Mouse (Mus musculus): ENCODE data around the gene Dnah12.
A peak's percentile ranks its signal among the peaks of the same experiment; 100 is the strongest.
"Not testable (repeated sequence)": the region's sequence is repeated elsewhere in the genome, so short reads cannot be mapped to it uniquely, and the experiment has no call there.

Dnah12 gene

GRCm38 (mm10) chr14:26719696-26720095 lies 26.6 kb downstream of the Dnah12 start:
- not testable (repeated sequence) for DNase-seq (ENCODE audit: low spot score)

- DNase-seq (ENCODE audit: low spot score), result no peak
Observed at GRCm38 (mm10) chr14:26724898-26725297, 31.8 kb downstream of the Dnah12 start.

DNA sequence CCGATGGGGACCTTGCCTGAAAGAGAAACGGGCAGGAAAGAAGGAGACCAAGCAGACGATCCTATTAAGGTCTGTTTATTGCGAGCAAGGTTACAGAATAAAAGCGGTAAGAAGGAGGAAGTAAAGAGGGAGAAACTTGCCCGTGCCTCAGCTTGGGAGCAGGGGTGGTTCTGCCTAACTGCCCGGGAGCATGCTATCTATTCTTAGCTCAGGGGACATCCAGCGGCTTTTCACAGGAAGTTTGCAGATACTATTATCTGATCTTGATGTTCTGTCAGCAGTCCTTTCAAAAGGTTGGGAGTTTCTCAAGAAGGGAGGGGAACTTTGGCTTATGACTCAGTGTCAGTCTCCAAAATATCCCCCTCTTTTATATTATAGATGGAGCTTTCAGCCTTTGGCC lies 65.5 kb downstream of the Dnah12 start:
- no peak for DNase-seq (ENCODE audit: low spot score)

GRCm38 (mm10) chr14:26764827-26765226 lies 71.8 kb downstream of the Dnah12 start:
- DNase-seq (ENCODE audit: low spot score), result no peak

DNA sequence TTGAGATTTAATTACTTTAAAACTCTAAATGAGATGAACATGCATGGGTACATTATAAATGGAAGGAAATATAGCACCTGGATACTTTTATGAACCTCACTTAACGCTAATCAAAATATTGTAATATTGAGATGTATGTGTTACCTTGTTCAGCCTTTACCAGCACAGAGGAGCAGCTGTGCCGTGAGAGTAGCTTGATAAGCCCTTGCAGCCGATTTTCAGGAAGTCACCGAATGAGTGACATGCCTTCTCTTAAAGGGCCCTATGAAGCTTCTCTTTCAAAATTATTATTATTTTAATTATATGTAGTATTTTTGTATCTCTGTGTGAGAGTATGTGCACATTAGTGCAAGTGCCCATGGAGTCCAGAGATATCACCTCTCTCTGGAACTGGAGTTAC lies 75.1 kb downstream of the Dnah12 start:
- DNase-seq (ENCODE audit: low spot score), result no peak

DNA sequence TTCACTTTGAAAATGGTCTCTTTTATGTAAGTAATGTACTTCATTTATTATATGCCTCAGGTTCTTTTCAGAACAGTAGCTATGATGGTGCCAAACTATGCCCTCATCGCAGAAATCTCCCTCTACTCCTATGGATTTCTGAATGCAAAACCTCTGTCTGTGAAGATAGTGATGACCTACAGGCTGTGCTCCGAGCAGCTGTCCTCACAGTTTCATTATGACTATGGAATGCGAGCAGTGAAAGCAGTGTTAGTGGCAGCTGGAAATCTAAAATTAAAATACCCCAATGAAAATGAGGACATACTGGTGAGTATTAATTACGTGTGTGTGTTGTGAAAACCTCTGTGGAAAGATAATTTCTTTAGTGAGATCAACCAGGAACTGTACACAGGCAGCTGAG lies 80.5 kb downstream of the Dnah12 start:
- DNase-seq (ENCODE audit: low spot score), result no peak

DNA sequence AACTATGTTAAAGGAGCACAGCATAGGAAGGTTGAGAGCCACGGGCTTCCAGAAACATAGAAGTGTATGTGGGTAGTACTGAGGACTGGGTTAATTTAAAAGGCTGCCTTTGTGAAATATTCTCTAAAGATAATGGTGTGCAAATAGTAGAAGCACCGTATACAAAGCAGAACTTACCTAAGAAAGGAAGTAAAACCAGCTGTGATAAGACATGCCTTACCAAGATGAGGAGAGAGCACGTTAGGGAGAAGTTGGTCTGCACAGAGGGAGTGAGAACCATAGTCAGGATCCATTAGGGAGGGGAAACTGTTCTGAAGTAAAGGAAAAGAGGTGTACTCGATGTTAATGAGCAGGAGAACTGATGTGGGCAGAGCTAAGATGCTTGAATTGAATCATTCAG lies 90.7 kb downstream of the Dnah12 start:
- no peak for DNase-seq (ENCODE audit: low spot score)

- no peak for DNase-seq (ENCODE audit: low spot score)
Observed at GRCm38 (mm10) chr14:26785695-26786094, 92.6 kb downstream of the Dnah12 start.

GRCm38 (mm10) chr14:26794431-26794830 lies 101.4 kb downstream of the Dnah12 start:
- no peak for DNase-seq (ENCODE audit: low spot score)

DNA sequence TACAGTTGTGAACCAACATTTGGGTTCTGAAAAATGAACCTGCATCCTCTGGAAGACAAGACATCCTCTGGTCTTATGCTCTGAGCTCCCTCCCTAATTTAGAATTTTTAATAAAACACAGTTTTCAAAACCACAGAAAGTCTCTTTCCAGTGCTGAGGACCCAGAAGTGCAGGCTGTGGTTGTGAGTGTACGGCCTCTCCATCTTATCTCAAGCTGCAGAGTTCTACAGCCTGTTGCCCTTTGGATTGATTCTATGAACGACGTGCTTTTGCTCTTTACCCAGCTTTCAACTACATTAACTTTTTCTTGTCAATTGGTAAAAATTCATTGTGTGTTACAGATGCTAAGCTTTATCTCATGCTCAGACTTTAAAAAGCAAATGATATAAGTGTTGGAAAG lies 105.3 kb downstream of the Dnah12 start:
- no peak for DNase-seq (ENCODE audit: low spot score)

DNA sequence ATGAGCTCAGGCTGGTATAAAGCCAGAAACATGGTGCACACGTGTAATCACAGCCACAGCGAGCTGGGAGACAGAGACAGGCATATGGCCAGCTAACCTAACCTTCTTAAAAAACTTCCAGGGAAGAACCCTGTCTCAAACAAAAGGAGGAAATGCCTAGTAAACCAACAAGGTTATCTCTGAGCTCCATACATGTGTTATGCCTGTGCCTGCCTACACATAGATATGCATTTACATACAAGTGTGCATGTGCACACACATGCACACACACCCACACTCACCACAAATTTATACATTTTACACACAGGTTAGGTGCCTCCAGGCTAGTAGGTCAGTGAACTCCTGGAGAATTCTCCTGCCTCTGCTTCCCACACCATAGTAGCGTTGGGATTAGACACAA lies 106.2 kb downstream of the Dnah12 start:
- DNase-seq (ENCODE audit: low spot score), result no peak

DNA sequence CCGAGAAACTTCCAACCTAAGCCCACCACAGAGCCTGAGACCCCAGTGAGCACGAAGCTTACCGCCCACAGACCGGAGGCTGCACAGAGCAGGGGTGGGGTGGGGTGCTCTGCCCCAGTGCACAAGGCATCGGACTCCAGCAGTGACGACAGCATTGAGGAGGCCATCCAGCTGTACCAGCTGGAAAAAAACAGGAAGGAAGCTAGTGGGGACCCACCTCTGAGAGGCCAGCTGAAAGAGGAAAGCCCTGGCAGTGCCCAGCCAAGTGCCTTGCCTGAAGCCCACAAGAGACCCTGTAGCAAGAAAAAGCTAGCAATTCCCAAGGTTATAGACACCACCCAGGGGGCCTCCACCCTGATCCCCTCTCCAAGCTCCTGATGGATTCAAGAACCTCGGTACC lies 112.4 kb downstream of the Dnah12 start:
- DNase-seq (ENCODE audit: low spot score), result no peak

GRCm38 (mm10) chr14:26812734-26813133 lies 119.7 kb downstream of the Dnah12 start:
- DNase-seq (ENCODE audit: low spot score), result peak; percentile 52

DNA sequence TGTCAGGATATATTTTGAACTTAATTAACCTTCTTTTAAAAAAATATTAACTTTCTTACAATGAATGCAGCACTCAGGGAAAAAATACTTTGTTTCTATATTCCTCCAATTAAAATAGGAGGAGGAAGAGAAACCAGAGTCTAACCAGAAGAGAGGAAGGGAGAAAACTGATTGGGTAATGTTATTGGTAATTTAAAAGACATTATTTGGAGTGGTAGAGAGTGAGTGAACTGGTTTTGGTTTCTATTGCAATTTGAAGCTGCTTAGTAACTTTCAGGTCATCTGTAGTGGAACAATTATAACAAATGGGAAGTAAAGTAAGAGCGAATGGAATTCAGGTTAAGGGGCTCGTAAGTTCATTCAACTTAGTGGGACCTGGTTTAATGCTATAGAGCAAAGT lies 120.8 kb downstream of the Dnah12 start:
- DNase-seq (ENCODE audit: low spot score), result no peak

DNA sequence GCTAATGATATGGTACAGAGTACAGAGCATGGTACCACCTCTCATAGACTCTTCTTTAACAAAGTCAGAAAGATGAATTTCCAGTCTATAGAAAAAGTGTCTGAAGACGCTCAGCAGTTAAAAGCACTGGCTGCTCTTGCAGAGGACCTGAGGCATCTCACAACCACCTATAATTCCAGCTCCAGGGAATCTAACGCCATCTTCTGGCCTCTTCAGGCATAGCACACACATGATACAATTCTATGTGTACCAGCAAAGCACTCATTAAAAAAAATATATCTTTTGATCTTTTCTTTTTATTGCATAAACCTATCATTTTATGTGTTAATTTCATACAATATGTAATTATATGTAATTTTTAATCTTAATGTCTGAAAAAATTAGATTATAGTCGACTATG lies 121.8 kb downstream of the Dnah12 start:
- DNase-seq (ENCODE audit: low spot score), result no peak

GRCm38 (mm10) chr14:26816785-26817184 lies 123.7 kb downstream of the Dnah12 start:
- no peak for DNase-seq (ENCODE audit: low spot score)

- no peak for DNase-seq (ENCODE audit: low spot score)
Observed at GRCm38 (mm10) chr14:26826020-26826419, 132.9 kb downstream of the Dnah12 start.

DNA sequence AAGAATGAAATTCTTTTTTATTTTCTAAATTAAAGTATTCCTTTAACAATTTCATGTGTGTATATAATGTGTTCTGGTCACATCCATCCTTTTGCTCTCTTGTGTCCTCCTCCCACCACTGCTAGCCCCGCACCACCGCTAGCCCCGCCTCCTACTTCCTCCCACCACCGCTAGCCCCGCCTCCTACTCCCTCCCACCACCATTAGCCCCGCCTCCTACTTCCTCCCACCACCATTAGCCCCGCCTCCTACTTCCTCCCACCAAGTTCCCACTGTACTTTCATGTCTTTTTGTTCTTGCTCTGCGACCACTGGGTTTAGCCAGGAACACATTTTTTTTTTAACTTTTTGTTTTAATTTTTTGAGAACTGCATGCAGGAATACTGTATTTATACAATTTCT lies 160.0 kb downstream of the Dnah12 start:
- DNase-seq (ENCODE audit: low spot score), result no peak

GRCm38 (mm10) chr14:26854066-26854465 lies 161.0 kb downstream of the Dnah12 start:
- no peak for DNase-seq (ENCODE audit: low spot score)

GRCm38 (mm10) chr14:26858364-26858763 lies 165.3 kb downstream of the Dnah12 start:
- DNase-seq (ENCODE audit: low spot score), result no peak

DNA sequence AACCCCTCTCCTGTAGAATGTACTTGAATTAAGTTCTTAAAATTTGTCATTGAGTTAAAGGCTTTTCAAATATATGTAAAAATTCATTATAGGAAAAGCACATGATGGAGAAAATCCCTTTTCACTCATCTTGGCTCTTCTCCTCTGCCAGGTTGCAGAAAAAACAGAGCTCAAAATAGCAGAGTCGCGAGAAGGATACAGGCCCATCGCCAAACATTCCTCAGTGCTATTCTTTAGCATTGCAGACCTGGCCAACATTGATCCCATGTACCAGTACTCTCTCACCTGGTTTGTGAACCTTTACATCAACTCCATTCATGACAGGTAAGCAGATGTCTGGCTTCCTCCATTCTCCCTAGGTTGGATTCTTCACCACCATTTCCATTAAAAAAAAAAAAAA lies 165.9 kb downstream of the Dnah12 start:
- DNase-seq (ENCODE audit: low spot score), result no peak

- DNase-seq (ENCODE audit: low spot score), result no peak
Observed at GRCm38 (mm10) chr14:26867356-26867755, 174.3 kb downstream of the Dnah12 start.

GRCm38 (mm10) chr14:26868299-26868698 lies 175.2 kb downstream of the Dnah12 start:
- no peak for DNase-seq (ENCODE audit: low spot score)

DNA sequence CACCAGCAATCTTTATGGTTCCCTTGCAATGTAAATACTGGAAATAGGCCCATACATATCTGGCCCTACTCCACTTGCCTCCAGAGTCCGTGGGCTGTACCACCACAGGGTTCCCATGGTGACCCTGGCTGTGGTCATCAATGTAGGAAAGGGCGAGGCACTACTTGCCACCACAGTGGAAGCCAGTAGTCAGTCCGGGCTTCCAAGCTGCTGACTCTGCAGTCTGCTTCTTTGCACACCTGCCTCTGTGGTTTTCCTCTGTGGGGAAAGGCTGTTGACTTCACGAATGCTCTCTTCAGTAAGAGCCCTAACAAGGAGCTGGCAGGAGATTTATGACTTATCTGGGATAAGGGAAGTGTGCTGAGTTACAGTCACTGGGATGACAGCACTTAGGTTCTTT lies 185.7 kb downstream of the Dnah12 start:
- DNase-seq (ENCODE audit: low spot score), result no peak

- no peak for DNase-seq (ENCODE audit: low spot score)
Observed at GRCm38 (mm10) chr14:26879976-26880375, 186.9 kb downstream of the Dnah12 start.

Data from testis, postnatal 10 days (tissue).